Mouse (Mus musculus): Measurements from ENCODE around the gene Pard3.
A peak's percentile ranks its signal among the peaks of the same experiment; 100 is the strongest.

Gene Pard3

GRCm38 (mm10) chr8:127569212-127569611, 505.5 kb downstream of the Pard3 start:
- DNase-seq: no peak

GRCm38 (mm10) chr8:127570527-127570926, 506.8 kb downstream of the Pard3 start:
- DNase-seq: no peak

- DNase-seq: no peak
Observed at GRCm38 (mm10) chr8:127572493-127572892, 508.8 kb downstream of the Pard3 start.

GRCm38 (mm10) chr8:127576657-127577056, 513.0 kb downstream of the Pard3 start:
- DNase-seq: no peak

GRCm38 (mm10) chr8:127577656-127578055, 514.0 kb downstream of the Pard3 start:
- no peak for DNase-seq

- DNase-seq: no peak
Observed at GRCm38 (mm10) chr8:127579436-127579835, 515.7 kb downstream of the Pard3 start.

GRCm38 (mm10) chr8:127583429-127583828, 519.7 kb downstream of the Pard3 start:
- no peak for DNase-seq

GRCm38 (mm10) chr8:127585618-127586017, 521.9 kb downstream of the Pard3 start:
- DNase-seq: no peak

- no peak for DNase-seq
Observed at GRCm38 (mm10) chr8:127586681-127587080, 523.0 kb downstream of the Pard3 start.

GRCm38 (mm10) chr8:127588313-127588712, 524.6 kb downstream of the Pard3 start:
- DNase-seq: no peak

- DNase-seq: peak; percentile 48
Observed at GRCm38 (mm10) chr8:127589291-127589690, 525.6 kb downstream of the Pard3 start.

GRCm38 (mm10) chr8:127590674-127591186, 527.0 kb downstream of the Pard3 start:
- no peak for DNase-seq

GRCm38 (mm10) chr8:127592648-127593574, 529.2 kb downstream of the Pard3 start:
- DNase-seq: no peak

GRCm38 (mm10) chr8:127600641-127601040, 536.9 kb downstream of the Pard3 start:
- no peak for DNase-seq

GRCm38 (mm10) chr8:127603062-127603461, 539.4 kb downstream of the Pard3 start:
- no peak for DNase-seq

GRCm38 (mm10) chr8:127608541-127609270, 545.0 kb downstream of the Pard3 start:
- DNase-seq: peak; percentile 37

- DNase-seq: peak; percentile 23
Observed at GRCm38 (mm10) chr8:127609316-127609715, 545.6 kb downstream of the Pard3 start.

- DNase-seq: peak; percentile 72
Observed at GRCm38 (mm10) chr8:127614206-127614605, 550.5 kb downstream of the Pard3 start.

GRCm38 (mm10) chr8:127616681-127617080, 553.0 kb downstream of the Pard3 start:
- no peak for DNase-seq

GRCm38 (mm10) chr8:127622137-127622536, 558.4 kb downstream of the Pard3 start:
- no peak for DNase-seq

GRCm38 (mm10) chr8:127638232-127639087, 574.8 kb downstream of the Pard3 start:
- DNase-seq: no peak

GRCm38 (mm10) chr8:127639088-127639453, 575.4 kb downstream of the Pard3 start:
- DNase-seq: no peak

GRCm38 (mm10) chr8:127655559-127655958, 591.9 kb downstream of the Pard3 start:
- DNase-seq: no peak
